Mouse (Mus musculus) thymus, adult 2 months (tissue): ENCODE measurements around the gene H2-Ob. TPM values are rescaled to one million over a fixed set of nuclear protein-coding genes. Genes with fewer than 3 reads are reported as not detected.
A peak's percentile ranks its signal among the peaks of the same experiment; 100 is the strongest.

ENCODE experiments used
- DNase-seq: peaks from one replicate; pipeline ENCODE4 v3.0.0; 2021
- H3K27ac ChIP-seq: fragments of 200-500 bp; 2 replicates; pipeline ENCODE4 v1.5.1; 2012; ENCODE audit warnings: low read length, control low read depth; ENCODE audit not compliant: control insufficient read depth, insufficient read depth
- H3K27me3 ChIP-seq: fragments of 200-500 bp; 2 replicates; pipeline ENCODE4 v1.6.1; 2012; ENCODE audit warnings: mild to moderate bottlenecking, low read length, moderate library complexity, mixed read lengths; ENCODE audit not compliant: control insufficient read depth, insufficient read depth
- H3K36me3 ChIP-seq: fragments of 200-500 bp; 2 replicates; pipeline ENCODE4 v1.6.1; 2012; ENCODE audit warnings: mild to moderate bottlenecking, low read length, moderate library complexity; ENCODE audit not compliant: control insufficient read depth, insufficient read depth
- H3K4me1 ChIP-seq: fragments of 200-500 bp; replicated peaks from 2 replicates; pipeline ENCODE4 v1.6.1; 2012; ENCODE audit warnings: low read length; ENCODE audit not compliant: control insufficient read depth, insufficient read depth
- H3K4me3 ChIP-seq: fragments of 200-500 bp; 2 replicates; pipeline ENCODE4 v1.5.1; 2012; ENCODE audit warnings: mild to moderate bottlenecking, low read length, control low read depth, moderate library complexity; ENCODE audit not compliant: control insufficient read depth, insufficient read depth
- CTCF ChIP-seq: fragments of 200-500 bp; IDR thresholded peaks from 2 replicates; pipeline ENCODE4 v1.5.1; 2012; ENCODE audit warnings: mild to moderate bottlenecking, control low read depth, low read length, moderate library complexity, borderline replicate concordance; ENCODE audit not compliant: control insufficient read depth, poor library complexity, insufficient read depth; ENCODE audit errors: extremely low read depth
- POLR2A ChIP-seq: fragments of 200-500 bp; IDR thresholded peaks from 2 replicates; pipeline ENCODE4 v1.6.1; 2012; ENCODE audit warnings: mild to moderate bottlenecking, low read length, control low read depth, moderate library complexity; ENCODE audit not compliant: control insufficient read depth, poor library complexity, insufficient read depth; ENCODE audit errors: extremely low read depth
- WGBS: fragments of 180-500 bp; shearing (Covaris S2); methylation state at CpG from one replicate; pipeline ENCODE4 v1.1.7; 2018; 5-methylcytosine and 5-hydroxymethylcytosine counted together
- polyA plus RNA-seq: library from polyadenylated mRNA; depleted of rRNA; stranded (reverse); fragments of >200 nt; gene quantifications from 2 replicates; pipeline ENCODE4 v1.2.3, GENCODE M21; 2012; rRNA removed

H2-Ob gene
- polyA plus RNA-seq, 1 experiment = 37.5 TPM

- DNase-seq = no peak
- Histone ChIP-seq H3K36me3 (no peaks in the 10 kb centered on the region), H3K27ac (peak overlapping the region; percentile 47; the same call in 1 of the 2 replicates), H3K4me3 (no peak overlapping the region), H3K4me1 (peaks cover 6% of the 10 kb centered on the region), H3K27me3 (no peaks in the 10 kb centered on the region)
- TF ChIP-seq POLR2A (no peak), CTCF (no peak)
- 93% methylated on average over 4 of the region's 4 CpGs for WGBS
These were observed 63.0 kb downstream of the H2-Ob start for GRCm38 (mm10) chr17:34301670-34302190.

- WGBS = 94% methylated on average over 2 of the region's 2 CpGs
- no peak overlapping the region for H3K27ac ChIP-seq
- no peak overlapping the region for H3K4me3 ChIP-seq
- no peak for TF ChIP-seq CTCF
- no peak for TF ChIP-seq POLR2A
- peaks cover 6% of the 10 kb centered on the region for H3K4me1 ChIP-seq
- DNase-seq = no peak
- H3K27me3 ChIP-seq = no peaks in the 10 kb centered on the region
- no peaks in the 10 kb centered on the region for H3K36me3 ChIP-seq
These were observed 65.1 kb downstream of the H2-Ob start for GRCm38 (mm10) chr17:34303789-34304188.

Other genes starting within 250 kb of the H2-Ob start
- 3,482 and 5,138 TPM in 2 replicates for gene H2-K1, start 238.6 kb upstream of the H2-Ob start, polyA plus RNA-seq
- gene Ring1, start 214.2 kb upstream of the H2-Ob start, polyA plus RNA-seq = 38.4 and 40.7 TPM in 2 replicates
- gene H2-Ke6, start 210.8 kb upstream of the H2-Ob start, polyA plus RNA-seq = 127 and 141 TPM in 2 replicates
- 187 and 195 TPM in 2 replicates for gene Slc39a7, start 207.2 kb upstream of the H2-Ob start, polyA plus RNA-seq
- gene Rxrb, start 207.1 kb upstream of the H2-Ob start, polyA plus RNA-seq = 143 and 164 TPM in 2 replicates
- 8.5 and 11.8 TPM in 2 replicates for gene Col11a2, start 199.5 kb upstream of the H2-Ob start, polyA plus RNA-seq
- 122 and 154 TPM in 2 replicates for gene H2-Oa, start 146.6 kb upstream of the H2-Ob start, polyA plus RNA-seq
- gene H2-DMa, start 119.4 kb upstream of the H2-Ob start, polyA plus RNA-seq = 141 and 177 TPM in 2 replicates
- 236 and 257 TPM in 2 replicates for gene Brd2, start 116.3 kb upstream of the H2-Ob start, polyA plus RNA-seq
- 119 and 123 TPM in 2 replicates for gene H2-DMb2, start 95.6 kb upstream of the H2-Ob start, polyA plus RNA-seq
- gene H2-DMb1, start 85.8 kb upstream of the H2-Ob start, polyA plus RNA-seq = 130 and 197 TPM in 2 replicates
- gene Tap1, start 51.4 kb upstream of the H2-Ob start, polyA plus RNA-seq = 197 and 202 TPM in 2 replicates
- gene Psmb9, start 51.1 kb upstream of the H2-Ob start, polyA plus RNA-seq = 288 and 334 TPM in 2 replicates
- gene Psmb8, start 41.2 kb upstream of the H2-Ob start, polyA plus RNA-seq = 656 and 705 TPM in 2 replicates
- 231 and 232 TPM in 2 replicates for gene Tap2, start 35.4 kb upstream of the H2-Ob start, polyA plus RNA-seq
- gene H2-Ab1, start 18.8 kb downstream of the H2-Ob start, polyA plus RNA-seq = 2,799 and 4,004 TPM in 2 replicates
- 1,027 and 1,363 TPM in 2 replicates for gene H2-Aa, start 48.9 kb downstream of the H2-Ob start, polyA plus RNA-seq
- gene H2-Eb1, start 67.0 kb downstream of the H2-Ob start, polyA plus RNA-seq = 492 and 666 TPM in 2 replicates
- 7.6 and 10.0 TPM in 2 replicates for gene H2-Eb2, start 86.8 kb downstream of the H2-Ob start, polyA plus RNA-seq
- 1.3 and 1.4 TPM in 2 replicates for gene Btnl2, start 115.9 kb downstream of the H2-Ob start, polyA plus RNA-seq
- gene Btnl1, start 138.2 kb downstream of the H2-Ob start, polyA plus RNA-seq = 0.54 and 0.83 TPM in 2 replicates
- 1.2 and 1.4 TPM in 2 replicates for gene BC051142, start 159.9 kb downstream of the H2-Ob start, polyA plus RNA-seq
- gene Btnl4, start 238.4 kb downstream of the H2-Ob start, polyA plus RNA-seq = 0.63 and 1.2 TPM in 2 replicates